Mouse (Mus musculus) CH12F3 (cell line): Measurements from ENCODE around the gene Jchain.
"Not testable (repeated sequence)": the region's sequence is repeated elsewhere in the genome, so short reads cannot be mapped to it uniquely, and the experiment has no call there.

Experiments used
- in situ Hi-C: fragments of 300-500 bp; cut with MboI; formaldehyde crosslinking; loops from 2 replicates; pipeline ENCODE4 v1.14.3; 2020; ENCODE audit warnings: low sequenced_read_pairs

Jchain gene

DNA sequence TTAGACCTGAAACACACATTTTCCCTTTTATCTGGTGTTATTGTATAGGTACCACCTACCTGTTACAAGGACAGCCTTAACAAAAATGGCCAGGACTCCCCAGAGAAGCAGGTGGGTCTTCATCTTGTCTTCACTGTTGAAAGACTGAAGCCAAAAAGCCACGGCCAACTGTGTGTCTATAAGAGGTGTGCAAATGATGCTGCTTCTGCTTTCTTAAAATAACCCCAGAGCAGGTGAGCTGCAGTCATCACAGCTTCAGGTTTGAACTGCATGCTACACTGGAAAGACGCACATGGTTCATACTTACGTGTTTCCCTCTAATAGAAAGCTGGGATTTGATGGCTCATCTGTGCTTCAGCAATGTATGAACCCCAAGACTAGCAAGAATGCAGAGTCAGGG is at the start of gene Jchain:
Jchain (minus strand) TSS at position 235 of the 400 bp plus-strand sequence.
- in situ Hi-C loops = no loop called here

DNA sequence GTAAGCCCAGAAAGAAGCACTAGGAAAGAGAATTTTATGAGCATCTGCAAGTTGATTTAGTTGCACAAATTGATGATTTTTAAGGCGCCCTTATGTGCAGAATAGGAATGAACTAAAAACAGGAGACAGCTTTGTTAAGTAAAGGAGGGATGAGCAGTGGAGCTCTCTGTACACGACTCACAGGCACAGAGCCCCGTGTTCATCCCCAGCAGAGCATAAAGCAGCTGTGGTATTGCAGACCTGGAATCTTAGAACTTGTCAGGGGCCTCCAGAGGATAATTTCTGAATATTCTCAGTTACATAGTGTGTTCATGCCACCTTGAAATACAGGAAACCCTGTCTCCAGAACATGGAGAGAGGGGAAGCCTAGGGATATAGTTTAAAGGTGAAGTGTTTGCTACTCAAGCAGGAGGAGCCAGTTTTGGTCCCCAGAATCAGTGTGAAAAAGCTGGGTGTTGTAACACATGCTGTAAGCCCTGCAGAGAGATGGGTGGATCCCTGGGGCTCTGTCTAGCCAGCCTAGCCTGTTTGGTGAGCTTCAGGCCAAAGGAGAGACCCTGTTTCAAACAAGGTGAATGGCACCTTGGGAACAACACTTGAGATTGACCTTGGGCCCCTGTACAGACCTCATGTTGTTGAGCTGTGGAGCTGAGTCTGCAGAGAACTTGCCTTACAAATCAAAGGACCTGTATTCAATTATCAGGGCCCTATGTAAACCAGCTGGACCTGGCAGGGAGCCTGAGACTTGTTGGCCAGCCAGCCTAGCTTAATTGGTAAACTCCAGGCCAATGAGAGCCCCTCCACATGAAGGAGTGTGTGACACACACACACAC is 48.0 kb upstream of the Jchain start:
- in situ Hi-C loops = no loop called here

- in situ Hi-C loops = no loop called here
Observed at GRCm38 (mm10) chr5:88574829-88575228, 47.1 kb upstream of the Jchain start.

- in situ Hi-C loops = no loop called here
Observed at GRCm38 (mm10) chr5:88569541-88569940, 41.9 kb upstream of the Jchain start.

GRCm38 (mm10) chr5:88566034-88566841 is 38.5 kb upstream of the Jchain start:
- in situ Hi-C loops = no loop called here

DNA sequence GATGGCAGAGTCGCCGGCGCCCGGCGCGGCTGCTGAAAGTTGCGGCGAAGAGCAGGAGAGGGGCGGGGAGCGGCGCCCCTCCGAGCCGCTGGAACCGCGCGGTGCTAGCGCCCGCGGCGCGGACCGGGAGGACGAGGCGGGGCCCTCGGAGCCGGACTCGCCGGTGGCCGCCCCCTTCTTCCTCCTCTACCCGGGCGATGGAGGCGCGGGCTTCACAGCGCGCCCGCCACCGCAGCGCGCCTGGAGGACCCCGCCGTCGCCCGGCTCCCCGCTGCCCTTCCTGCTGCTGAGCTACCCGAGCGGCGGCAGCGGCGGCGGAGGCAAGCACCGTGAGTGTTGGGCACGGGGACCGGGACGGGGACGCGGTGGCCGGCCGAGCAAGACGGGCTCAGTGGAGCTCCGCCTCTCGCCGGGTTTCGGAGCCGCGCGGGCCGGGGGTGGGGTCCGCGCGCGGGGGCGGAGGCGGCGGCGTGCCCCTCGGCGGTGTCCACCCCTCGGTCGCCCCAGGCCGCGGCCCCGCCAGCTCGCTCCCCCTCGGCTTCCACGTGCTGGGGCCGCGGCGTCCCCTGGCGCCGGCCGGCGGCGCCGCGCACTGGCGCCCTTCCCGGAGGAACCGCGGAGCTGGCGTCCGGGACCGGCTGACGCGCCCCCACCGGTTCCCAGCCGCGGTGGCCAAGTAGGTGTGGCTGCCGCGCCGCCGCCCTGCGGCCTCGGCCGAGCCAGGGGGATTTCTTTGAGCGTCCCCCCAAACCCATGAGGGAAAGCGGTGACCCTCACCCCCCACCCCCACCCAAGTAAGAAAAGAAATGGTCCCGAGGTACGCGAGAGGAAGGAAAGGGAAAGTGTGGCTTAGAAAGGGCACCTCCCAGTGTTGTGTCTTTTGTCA is 37.7 kb upstream of the Jchain start:
- in situ Hi-C loops = no loop called here

GRCm38 (mm10) chr5:88564501-88565147 is 36.9 kb upstream of the Jchain start, which contains the start of gene Rufy3:
Gene Rufy3 (plus strand): TSS chr5:88565040.
- in situ Hi-C loops = no loop called here

- in situ Hi-C loops = no loop called here
Observed at GRCm38 (mm10) chr5:88562863-88563780, 35.4 kb upstream of the Jchain start.

GRCm38 (mm10) chr5:88561080-88561814 is 33.6 kb upstream of the Jchain start:
- in situ Hi-C loops = no loop called here

DNA sequence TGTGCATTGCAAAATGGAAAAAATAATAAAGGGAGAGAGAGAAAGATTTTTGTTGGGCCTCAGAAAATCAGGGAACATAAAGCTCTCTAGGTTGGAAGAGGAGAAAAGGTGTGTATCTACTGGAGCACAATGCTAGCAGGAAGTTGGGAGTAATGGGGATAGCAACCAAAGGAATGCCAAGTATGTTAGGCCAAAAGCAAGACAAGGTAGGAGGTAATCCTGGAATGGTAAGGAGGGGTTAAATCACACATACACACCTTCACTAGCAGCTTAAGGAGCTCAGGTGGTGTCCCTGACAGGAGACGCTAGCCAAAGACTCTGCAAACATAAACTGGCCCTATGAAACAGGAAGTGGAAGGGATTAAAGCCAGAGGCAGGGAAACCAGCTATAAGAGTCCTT is 31.3 kb upstream of the Jchain start:
- in situ Hi-C loops = no loop called here

- in situ Hi-C loops = no loop called here
Observed at GRCm38 (mm10) chr5:88554086-88554886, 26.6 kb upstream of the Jchain start, which contains the start of gene Utp3. Gene Utp3 (plus strand): TSS chr5:88554462.

DNA sequence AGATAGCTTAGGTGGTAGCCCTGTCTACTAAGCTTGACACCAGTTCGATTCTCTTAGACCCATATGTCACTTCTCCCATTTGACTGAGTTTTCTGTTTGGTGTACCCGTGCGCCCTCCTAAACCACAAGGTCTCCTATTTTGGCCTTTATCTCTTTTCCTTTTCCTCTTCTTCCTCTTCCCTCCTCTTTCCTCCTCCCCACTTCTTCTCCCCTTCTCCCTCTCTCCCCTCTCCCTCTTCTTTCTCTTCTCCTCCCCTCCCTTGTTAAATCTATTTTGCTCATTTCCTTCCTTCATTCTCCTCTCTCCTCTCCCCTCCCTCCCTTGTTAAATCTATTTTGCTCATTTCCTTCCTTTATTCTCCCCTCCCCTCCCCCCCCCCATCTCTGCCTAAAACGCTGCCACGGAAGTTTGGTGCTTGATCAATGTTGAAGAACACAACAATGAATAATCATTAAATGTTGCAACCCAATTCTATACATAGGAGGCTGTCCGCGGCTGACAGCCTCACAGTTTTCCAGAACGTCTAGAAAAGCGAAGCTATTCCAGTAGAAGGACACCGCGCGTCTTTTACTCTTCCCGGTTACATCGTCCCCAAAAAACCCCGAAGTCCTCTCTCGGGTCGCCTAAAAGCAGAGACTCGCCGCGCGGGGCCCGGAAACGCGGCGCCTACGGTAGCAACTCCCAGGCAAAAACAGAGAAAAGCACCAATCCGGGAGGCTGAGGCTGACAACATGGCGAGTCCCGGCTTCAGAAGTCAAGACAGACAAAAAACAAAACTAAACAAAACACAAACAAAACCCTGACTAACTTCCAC is 25.8 kb upstream of the Jchain start:
- in situ Hi-C loops = no loop called here

- in situ Hi-C loops = no loop called here
Observed at GRCm38 (mm10) chr5:88545536-88545935, 17.8 kb upstream of the Jchain start.

DNA sequence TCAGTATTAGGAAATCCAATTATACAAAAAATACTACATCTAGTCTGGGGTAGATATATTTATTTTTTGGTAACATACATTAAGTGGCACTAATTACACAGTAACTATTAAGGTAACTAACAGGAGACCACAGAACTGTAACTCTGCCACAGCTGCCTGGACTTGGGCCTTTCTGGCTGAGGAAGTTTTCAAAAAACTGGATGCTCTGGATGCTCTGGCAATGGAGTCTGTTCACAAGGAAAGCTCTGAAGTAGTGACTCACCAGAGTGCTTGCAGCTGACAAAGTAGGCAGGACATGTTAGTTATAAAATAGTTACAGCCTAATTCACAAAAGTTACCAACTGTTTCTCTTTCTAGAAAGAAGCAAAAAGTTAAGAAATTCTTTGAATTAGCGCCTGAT is 16.7 kb upstream of the Jchain start:
- in situ Hi-C loops = not testable (repeated sequence)

GRCm38 (mm10) chr5:88542651-88543282 is 15.1 kb upstream of the Jchain start:
- in situ Hi-C loops = no loop called here

GRCm38 (mm10) chr5:88540845-88541244 is 13.2 kb upstream of the Jchain start:
- in situ Hi-C loops = no loop called here
